ENCODE assay signal across 8 mouse cellular contexts in genomic region chr10:67979401-67980157, GRCm38 (mm10). TPM values are rescaled to one million over a fixed set of nuclear protein-coding genes. Genes with fewer than 3 reads are reported as not detected.
DNase-seq lines count a peak whose midpoint lies in the region; ATAC-seq and TF ChIP-seq lines count a peak whose summit lies in the region.

TSS of gene Rtkn2 (plus strand) at chr10:67979570.

- H3K9ac ChIP-seq in ES-Bruce4 (ENCODE audit: low read depth, poor library complexity, severe bottlenecking), result peak within 1 kb of the TSS; percentile 58
- peak within 1 kb of the TSS; percentile 77 for H3K9ac ChIP-seq in forebrain, embryonic 12.5 days
- peak within 1 kb of the TSS; percentile 67 for H3K9ac ChIP-seq in heart, postnatal 0 days (replicated peaks; ENCODE audit: low read depth, low read length)
- peak within 1 kb of the TSS; percentile 67 for H3K9ac ChIP-seq in liver, embryonic 16.5 days (ENCODE audit: low read depth, low read length)
- H3K9ac ChIP-seq in neural tube, embryonic 12.5 days, result peak within 1 kb of the TSS; percentile 72
- peak within 1 kb of the TSS; percentile 53 for H3K9ac ChIP-seq in stomach, postnatal 0 days (ENCODE audit: low read length)

- TF ChIP-seq CTCF in ES-Bruce4 (IDR thresholded peaks at IDR 0.05; ENCODE audit: low read depth, low read length), result no peak
- TF ChIP-seq CTCF in heart, postnatal 0 days (IDR thresholded peaks at IDR 0.05; ENCODE audit: low read depth), result 0 out of 2 replicates have a peak, but pooled peaks have one; percentile 8
- peak; percentile 42 for TF ChIP-seq CTCF in stomach, postnatal 0 days (IDR thresholded peaks at IDR 0.05; ENCODE audit: low read depth)

- peak; percentile 68 for TF ChIP-seq POLR2A in ES-Bruce4 (IDR thresholded peaks at IDR 0.05; ENCODE audit: insufficient read depth, low read length)

- H3K27me3 ChIP-seq in ES-Bruce4 (ENCODE audit: control insufficient read depth, insufficient read depth, low read length, poor library complexity, severe bottlenecking), result no peaks in the 10 kb centered on the region
- H3K27me3 ChIP-seq in forebrain, embryonic 12.5 days, result no peaks in the 10 kb centered on the region
- H3K27me3 ChIP-seq in heart, postnatal 0 days (ENCODE audit: control insufficient read depth, insufficient read depth, low read length), result no peaks in the 10 kb centered on the region
- no peaks in the 10 kb centered on the region for H3K27me3 ChIP-seq in liver, embryonic 16.5 days (ENCODE audit: control insufficient read depth, insufficient read depth, low read depth, low read length)
- H3K27me3 ChIP-seq in neural tube, embryonic 12.5 days (replicated peaks), result no peaks in the 10 kb centered on the region
- H3K27me3 ChIP-seq in stomach, postnatal 0 days (ENCODE audit: control insufficient read depth, insufficient read depth, low read length), result no peaks in the 10 kb centered on the region

- peak within 1 kb of the TSS; percentile 32 for H3K27ac ChIP-seq in ES-Bruce4 (ENCODE audit: insufficient read depth, low read length)
- peak within 1 kb of the TSS; percentile 75 for H3K27ac ChIP-seq in forebrain, embryonic 12.5 days
- peak within 1 kb of the TSS; percentile 43; the same call in 1 of the 2 replicates for H3K27ac ChIP-seq in heart, postnatal 0 days (ENCODE audit: low read depth)
- peak within 1 kb of the TSS; percentile 37; the same call in 1 of the 2 replicates for H3K27ac ChIP-seq in liver, embryonic 16.5 days (ENCODE audit: low read length)
- H3K27ac ChIP-seq in neural tube, embryonic 12.5 days, result no peak within 1 kb of the TSS
- no peak within 1 kb of the TSS for H3K27ac ChIP-seq in stomach, postnatal 0 days (replicated peaks)

- TF ChIP-seq EP300 in ES-Bruce4 (IDR thresholded peaks at IDR 0.05; ENCODE audit: insufficient read depth, low read depth, low read length), result peak; percentile 54; the same call in 1 of the 2 replicates
- TF ChIP-seq EP300 in heart, postnatal 0 days (IDR thresholded peaks at IDR 0.05; ENCODE audit: low read depth), result no peak
- no peak for TF ChIP-seq EP300 in stomach, postnatal 0 days (optimal IDR thresholded peaks at IDR 0.05)

- peak; percentile 82 for DNase-seq in c-Kit-positive CD71-positive TER-119-positive erythroid progenitor cells, embryonic 14.5 days (ENCODE audit: low spot score)
- DNase-seq in heart, postnatal 0 days (ENCODE audit: low spot score), result peak; percentile 95
- DNase-seq in kidney, postnatal 36 days, result peak; percentile 82 to 96
- peak; percentile 94 for DNase-seq in stomach, postnatal 0 days (ENCODE audit: low spot score)

- WGBS in forebrain, embryonic 12.5 days, result under 1% methylated on average over 57 of the region's 57 CpGs
- under 1% methylated on average over 56 of the region's 57 CpGs for WGBS in heart, postnatal 0 days
- under 1% methylated on average over 57 of the region's 57 CpGs for WGBS in liver, embryonic 16.5 days (ENCODE audit: insufficient replicate concordance)
- under 1% methylated on average over 57 of the region's 57 CpGs for WGBS in neural tube, embryonic 12.5 days
- under 1% methylated on average over 57 of the region's 57 CpGs for WGBS in stomach, postnatal 0 days

- peak; percentile 98 for ATAC-seq in forebrain, embryonic 12.5 days (ENCODE audit: low FRiP score)
- ATAC-seq in heart, postnatal 0 days (ENCODE audit: insufficient read depth, low read depth), result peak; percentile 97
- ATAC-seq in liver, embryonic 16.5 days (ENCODE audit: low read depth), result peak; percentile 88
- peak; percentile 98 for ATAC-seq in neural tube, embryonic 12.5 days (ENCODE audit: low FRiP score, low read depth)
- ATAC-seq in stomach, postnatal 0 days (ENCODE audit: low FRiP score, low TSS enrichment), result peak; percentile 93

- no peaks in the 10 kb centered on the region for H3K36me3 ChIP-seq in ES-Bruce4 (ENCODE audit: control insufficient read depth, insufficient read depth, low read length, poor library complexity, severe bottlenecking)
- H3K36me3 ChIP-seq in forebrain, embryonic 12.5 days (replicated peaks), result no peaks in the 10 kb centered on the region
- no peaks in the 10 kb centered on the region for H3K36me3 ChIP-seq in heart, postnatal 0 days (replicated peaks; ENCODE audit: control insufficient read depth, insufficient read depth, low read length)
- H3K36me3 ChIP-seq in liver, embryonic 16.5 days (ENCODE audit: control insufficient read depth, insufficient read depth), result no peaks in the 10 kb centered on the region
- H3K36me3 ChIP-seq in neural tube, embryonic 12.5 days, result no peaks in the 10 kb centered on the region
- no peaks in the 10 kb centered on the region for H3K36me3 ChIP-seq in stomach, postnatal 0 days (ENCODE audit: control insufficient read depth, insufficient read depth, low read length)

- no peaks in the 10 kb centered on the region for H3K4me1 ChIP-seq in ES-Bruce4 (ENCODE audit: control insufficient read depth, insufficient read depth, low read length)
- H3K4me1 ChIP-seq in forebrain, embryonic 12.5 days, result peaks cover 9% of the 10 kb centered on the region
- peaks cover 11% of the 10 kb centered on the region; the same call in 1 of the 2 replicates for H3K4me1 ChIP-seq in heart, postnatal 0 days (ENCODE audit: control insufficient read depth, insufficient read depth)
- peaks cover 4% of the 10 kb centered on the region for H3K4me1 ChIP-seq in liver, embryonic 16.5 days (ENCODE audit: control insufficient read depth, low read depth, low read length)
- peaks cover 11% of the 10 kb centered on the region; the same call in 1 of the 2 replicates for H3K4me1 ChIP-seq in neural tube, embryonic 12.5 days
- no peaks in the 10 kb centered on the region for H3K4me1 ChIP-seq in stomach, postnatal 0 days (replicated peaks; ENCODE audit: control insufficient read depth, insufficient read depth)

- no peaks in the 10 kb centered on the region for H3K9me3 ChIP-seq in ES-Bruce4 (replicated peaks; ENCODE audit: control insufficient read depth, insufficient read depth, low read length, poor library complexity, severe bottlenecking)
- H3K9me3 ChIP-seq in forebrain, embryonic 12.5 days, result no peaks in the 10 kb centered on the region
- H3K9me3 ChIP-seq in heart, postnatal 0 days (replicated peaks; ENCODE audit: control insufficient read depth, low read length), result no peaks in the 10 kb centered on the region
- no peaks in the 10 kb centered on the region for H3K9me3 ChIP-seq in liver, embryonic 16.5 days (replicated peaks; ENCODE audit: control insufficient read depth, low read length)
- H3K9me3 ChIP-seq in neural tube, embryonic 12.5 days, result no peaks in the 10 kb centered on the region
- H3K9me3 ChIP-seq in stomach, postnatal 0 days (ENCODE audit: control insufficient read depth, low read length), result no peaks in the 10 kb centered on the region

- H3K4me3 ChIP-seq in ES-Bruce4 (ENCODE audit: low read depth, low read length), result peak within 1 kb of the TSS; percentile 93
- peak within 1 kb of the TSS; percentile 64 for H3K4me3 ChIP-seq in forebrain, embryonic 12.5 days (replicated peaks)
- H3K4me3 ChIP-seq in heart, postnatal 0 days (ENCODE audit: low read depth, low read length), result peak within 1 kb of the TSS; percentile 89
- peak within 1 kb of the TSS; percentile 72 for H3K4me3 ChIP-seq in liver, embryonic 16.5 days (ENCODE audit: low read depth, low read length)
- peak within 1 kb of the TSS; percentile 71 for H3K4me3 ChIP-seq in neural tube, embryonic 12.5 days
- H3K4me3 ChIP-seq in stomach, postnatal 0 days (ENCODE audit: low read depth, low read length), result peak within 1 kb of the TSS; percentile 69

- H3K4me2 ChIP-seq in forebrain, embryonic 12.5 days, result peak within 1 kb of the TSS; percentile 83
- peak within 1 kb of the TSS; percentile 100 for H3K4me2 ChIP-seq in heart, postnatal 0 days (ENCODE audit: low read depth, low read length)
- H3K4me2 ChIP-seq in liver, embryonic 16.5 days (ENCODE audit: low read depth, low read length), result peak within 1 kb of the TSS; percentile 93
- peak within 1 kb of the TSS; percentile 98 for H3K4me2 ChIP-seq in neural tube, embryonic 12.5 days (replicated peaks)
- H3K4me2 ChIP-seq in stomach, postnatal 0 days (replicated peaks; ENCODE audit: low read depth), result peak within 1 kb of the TSS; percentile 99

RNA-seq across cellular contexts. Expression of gene Rtkn2, which starts in this region (rescaled TPM):
- 16.4 and 19.4 TPM in 2 replicates for polyA plus RNA-seq in ES-Bruce4 (2011; ENCODE audit: insufficient read depth, insufficient read length, low read depth, missing spikeins)
- 29.1 and 29.4 TPM in 2 replicates for polyA plus RNA-seq in forebrain, embryonic 12.5 days (2016; fragmentation: Nextera tagmentation; extraction: Ambion mirVana)
- total RNA-seq in heart, postnatal 0 days (2014; rRNA removed; ENCODE audit: low replicate concordance), result 0.27 and 2.9 TPM in 2 replicates
- polyA plus RNA-seq in heart, postnatal 0 days (2015; fragmentation: Nextera tagmentation; extraction: Ambion mirVana), result 2.1 and 2.2 TPM in 2 replicates
- 1.4 and 1.6 TPM in 2 replicates for polyA plus RNA-seq in liver, embryonic 16.5 days (2015; fragmentation: Nextera tagmentation; extraction: Ambion mirVana)
- 12.0 and 12.8 TPM in 2 replicates for polyA plus RNA-seq in neural tube, embryonic 12.5 days (2016; fragmentation: Nextera tagmentation; extraction: Ambion mirVana)
- polyA plus RNA-seq in stomach, postnatal 0 days (2015; fragmentation: Nextera tagmentation; extraction: Ambion mirVana), result 1.6 and 1.8 TPM in 2 replicates

Comparison
In these comparisons a context has a peak if more than half of its experiments do, and no peak if none do; other contexts are left out.
1. H3K27ac ChIP-seq: peak in ES-Bruce4 (single experiment), forebrain, embryonic 12.5 days (single experiment), heart, postnatal 0 days (single experiment) and liver, embryonic 16.5 days (single experiment); none in neural tube, embryonic 12.5 days (single experiment) and stomach, postnatal 0 days (single experiment).
2. Peak in every context shown above with its lines, with median percentiles within 50 percentile points of each other: H3K4me3 ChIP-seq, H3K9ac ChIP-seq, DNase-seq, ATAC-seq and H3K4me2 ChIP-seq.